In genomic region chr2:5249969-5250368, GRCm38 (mm10) we compare ENCODE assay signal across 9 mouse cellular contexts.
DNase-seq lines count a peak whose midpoint lies in the region; ATAC-seq and TF ChIP-seq lines count a peak whose summit lies in the region.
"Had no signal": no experiment of that assay in that cellular context is flagged by ENCODE, and none has a peak within 500 bp of the region (broad histone marks: within the 10 kb centered on the region; RNA-seq: fewer than 3 reads in every experiment).

No protein-coding gene starts in this region.

- TF ChIP-seq CTCF in thymus, adult 2 months (IDR thresholded peaks at IDR 0.05; ENCODE audit: borderline replicate concordance, control insufficient read depth, extremely low read depth, insufficient read depth, low read length, poor library complexity): no peak

- no peak overlapping the region for H3K9ac ChIP-seq in midbrain, embryonic 14.5 days (replicated peaks; ENCODE audit: low read length)
- no peak overlapping the region for H3K9ac ChIP-seq in midbrain, embryonic 13.5 days (replicated peaks)
- H3K9ac ChIP-seq in heart, embryonic 12.5 days: no peak overlapping the region
- no peak overlapping the region for H3K9ac ChIP-seq in neural tube, embryonic 15.5 days (replicated peaks)

- no peak for TF ChIP-seq POLR2A in thymus, adult 2 months (IDR thresholded peaks at IDR 0.05; ENCODE audit: control insufficient read depth, extremely low read depth, insufficient read depth, low read length, poor library complexity)

- H3K27me3 ChIP-seq in midbrain, embryonic 14.5 days (ENCODE audit: control insufficient read depth, insufficient read depth, low read length): no peaks in the 10 kb centered on the region
- no peaks in the 10 kb centered on the region for H3K27me3 ChIP-seq in midbrain, embryonic 13.5 days
- H3K27me3 ChIP-seq in heart, embryonic 12.5 days (replicated peaks): no peaks in the 10 kb centered on the region
- H3K27me3 ChIP-seq in thymus, adult 2 months (ENCODE audit: control insufficient read depth, insufficient read depth, low read length): no peaks in the 10 kb centered on the region
- H3K27me3 ChIP-seq in neural tube, embryonic 15.5 days (replicated peaks): no peaks in the 10 kb centered on the region

- H3K4me2 ChIP-seq in midbrain, embryonic 14.5 days (ENCODE audit: low read length): no peak overlapping the region
- no peak overlapping the region for H3K4me2 ChIP-seq in midbrain, embryonic 13.5 days (replicated peaks)
- H3K4me2 ChIP-seq in heart, embryonic 12.5 days: peak overlapping the region; percentile 17; the same call in 1 of the 2 replicates
- H3K4me2 ChIP-seq in neural tube, embryonic 15.5 days: no peak overlapping the region

- DNase-seq in midbrain, embryonic 14.5 days: peak; percentile 20
- peak; percentile 43 to 55 for DNase-seq in cerebellum, postnatal 25 days
- DNase-seq in left cerebral cortex, adult 9 months (ENCODE audit: low spot score in 2 of 2): peak; percentile 59 to 88
- peak; percentile 72 for DNase-seq in right cerebral cortex, postnatal 4 days
- no peak for DNase-seq in thymus, adult 2 months

- 82% methylated on average over 12 of the region's 12 CpGs for WGBS in midbrain, embryonic 14.5 days
- 82% methylated on average over 12 of the region's 12 CpGs for WGBS in midbrain, embryonic 13.5 days
- WGBS in heart, embryonic 12.5 days: 44% methylated on average over 12 of the region's 12 CpGs
- 84% methylated on average over 12 of the region's 12 CpGs for whole genome bisulfite sequencing in thymus, adult 2 months
- WGBS in neural tube, embryonic 15.5 days: 75% methylated on average over 12 of the region's 12 CpGs

- H3K36me3 ChIP-seq in midbrain, embryonic 14.5 days (ENCODE audit: control insufficient read depth, insufficient read depth, low read length): no peaks in the 10 kb centered on the region
- no peaks in the 10 kb centered on the region for H3K36me3 ChIP-seq in midbrain, embryonic 13.5 days
- H3K36me3 ChIP-seq in heart, embryonic 12.5 days: no peaks in the 10 kb centered on the region
- no peaks in the 10 kb centered on the region for H3K36me3 ChIP-seq in thymus, adult 2 months (ENCODE audit: control insufficient read depth, insufficient read depth, low read length)
- no peaks in the 10 kb centered on the region for H3K36me3 ChIP-seq in neural tube, embryonic 15.5 days

- H3K4me3 ChIP-seq in midbrain, embryonic 14.5 days (replicated peaks; ENCODE audit: low read depth, low read length): no peak overlapping the region
- H3K4me3 ChIP-seq in midbrain, embryonic 13.5 days (replicated peaks): no peak overlapping the region
- no peak overlapping the region for H3K4me3 ChIP-seq in heart, embryonic 12.5 days
- no peak overlapping the region for H3K4me3 ChIP-seq in thymus, adult 2 months (ENCODE audit: control insufficient read depth, insufficient read depth, low read length)
- H3K4me3 ChIP-seq in neural tube, embryonic 15.5 days (replicated peaks): no peak overlapping the region

- H3K27ac ChIP-seq in midbrain, embryonic 14.5 days (replicated peaks; ENCODE audit: low read depth, low read length): no peak overlapping the region
- no peak overlapping the region for H3K27ac ChIP-seq in midbrain, embryonic 13.5 days
- no peak overlapping the region for H3K27ac ChIP-seq in heart, embryonic 12.5 days (ENCODE audit: poor library complexity, severe bottlenecking)
- no peak overlapping the region for H3K27ac ChIP-seq in thymus, adult 2 months (ENCODE audit: control insufficient read depth, insufficient read depth, low read length)
- no peak overlapping the region for H3K27ac ChIP-seq in neural tube, embryonic 15.5 days (replicated peaks)
- H3K27ac ChIP-seq: macrophage had no signal

- no peaks in the 10 kb centered on the region for H3K4me1 ChIP-seq in midbrain, embryonic 14.5 days (ENCODE audit: control insufficient read depth, insufficient read depth, low read length)
- H3K4me1 ChIP-seq in midbrain, embryonic 13.5 days (replicated peaks): no peaks in the 10 kb centered on the region
- H3K4me1 ChIP-seq in heart, embryonic 12.5 days (replicated peaks): no peaks in the 10 kb centered on the region
- H3K4me1 ChIP-seq in thymus, adult 2 months (replicated peaks; ENCODE audit: control insufficient read depth, insufficient read depth, low read length): no peaks in the 10 kb centered on the region
- H3K4me1 ChIP-seq in neural tube, embryonic 15.5 days: no peaks in the 10 kb centered on the region

- no peak for ATAC-seq in midbrain, embryonic 14.5 days (ENCODE audit: low FRiP score, low TSS enrichment)
- no peak for ATAC-seq in midbrain, embryonic 13.5 days
- ATAC-seq in heart, embryonic 12.5 days (ENCODE audit: insufficient number of reproducible peaks, low FRiP score): no peak
- no peak for ATAC-seq in neural tube, embryonic 15.5 days (ENCODE audit: low FRiP score)

- H3K9me3 ChIP-seq in midbrain, embryonic 14.5 days (ENCODE audit: control insufficient read depth, low read length): no peaks in the 10 kb centered on the region
- H3K9me3 ChIP-seq in midbrain, embryonic 13.5 days: no peaks in the 10 kb centered on the region
- peaks cover 6% of the 10 kb centered on the region; the same call in 1 of the 2 replicates for H3K9me3 ChIP-seq in heart, embryonic 12.5 days (replicated peaks)
- no peaks in the 10 kb centered on the region for H3K9me3 ChIP-seq in neural tube, embryonic 15.5 days (replicated peaks)
